Mouse (Mus musculus) embryonic fibroblast, embryonic 13.5 days (primary cell): ENCODE measurements at regions not wholly inside any gene's neighbourhood (a gene's known extent, or its start where the extent isn't known, plus 50 kb on each side); places are given as distances from the start of the nearest gene placed in this dataset.

Experiments used
- H3K27ac ChIP-seq: 2 replicates; pipeline ENCODE4 v1.5.1; 2012; ENCODE audit warnings: low read length, control low read depth, inconsistent platforms; ENCODE audit not compliant: insufficient read depth
- H3K4me1 ChIP-seq: 2 replicates; pipeline ENCODE4 v1.6.1; 2011; ENCODE audit warnings: low read length; ENCODE audit not compliant: control insufficient read depth, insufficient read depth
- H3K4me3 ChIP-seq: 2 replicates; pipeline ENCODE4 v1.5.1; 2011; ENCODE audit warnings: mild to moderate bottlenecking, control low read depth, low read length; ENCODE audit not compliant: insufficient read depth
- CTCF ChIP-seq: IDR thresholded peaks from 2 replicates; pipeline ENCODE4 v1.5.1; 2011; ENCODE audit warnings: mild to moderate bottlenecking, control low read depth, low read length, moderate library complexity, borderline replicate concordance; ENCODE audit not compliant: insufficient read depth
- POLR2A ChIP-seq: IDR thresholded peaks from 2 replicates; pipeline ENCODE4 v1.6.1; 2011; ENCODE audit warnings: low read depth, mild to moderate bottlenecking, control low read depth, low read length, moderate library complexity

- Histone ChIP-seq H3K4me3 (no peak overlapping the region), H3K4me1 (no peaks in the 10 kb centered on the region), H3K27ac (no peak overlapping the region)
- no peak for TF ChIP-seq POLR2A
- TF ChIP-seq CTCF = no peak
Measured at GRCm38 (mm10) chr4:105961686-105962360, 172.2 kb downstream of the Gm12728 start.

DNA sequence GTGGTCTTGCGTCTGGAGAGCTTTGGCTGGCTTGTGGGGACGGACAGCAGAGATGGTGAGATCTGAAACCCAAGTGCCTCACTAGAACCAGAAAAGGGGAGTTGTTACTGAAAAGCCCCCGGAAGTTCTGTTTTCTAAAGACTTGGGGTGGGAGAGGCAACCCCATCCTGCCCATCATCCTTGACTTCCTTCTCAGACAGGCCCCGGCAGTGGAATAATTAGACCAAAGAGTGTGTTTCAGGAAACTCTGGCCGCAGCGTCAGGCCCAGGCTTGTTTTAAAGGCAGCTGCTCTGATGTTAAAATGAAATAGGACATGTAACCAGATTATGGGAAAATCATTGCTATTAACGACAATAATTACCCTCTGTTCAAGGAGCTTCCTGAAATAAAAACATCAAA is 172.9 kb downstream of the Gm12728 start:
- Histone ChIP-seq H3K27ac (no peak overlapping the region), H3K4me3 (no peak overlapping the region), H3K4me1 (no peaks in the 10 kb centered on the region)
- TF ChIP-seq POLR2A = no peak
- no peak for TF ChIP-seq CTCF

DNA sequence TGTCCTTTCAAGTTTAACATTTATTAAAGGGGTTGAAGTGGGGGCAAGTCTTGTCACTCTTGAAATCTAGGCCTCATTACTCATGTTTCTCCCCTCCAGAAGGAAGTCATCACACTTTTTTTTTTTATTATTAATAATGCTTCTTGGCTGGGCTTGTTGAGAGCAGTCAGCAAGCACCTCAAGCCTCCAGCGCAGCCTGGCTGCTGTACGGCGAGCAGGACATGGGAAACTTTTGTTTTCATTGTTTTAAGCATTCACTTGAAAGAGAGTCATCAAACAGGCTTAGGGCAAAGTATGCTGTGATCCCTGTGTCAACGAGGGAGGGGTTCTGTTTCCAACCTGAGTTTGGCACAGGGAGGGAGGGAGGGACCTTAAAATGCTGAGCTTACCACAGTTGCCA is 178.7 kb downstream of the Gm12728 start:
- Histone ChIP-seq H3K4me3 (no peak overlapping the region), H3K4me1 (peaks cover 4% of the 10 kb centered on the region; the same call in 1 of the 2 replicates), H3K27ac (no peak overlapping the region)
- TF ChIP-seq POLR2A (no peak), CTCF (no peak)

DNA sequence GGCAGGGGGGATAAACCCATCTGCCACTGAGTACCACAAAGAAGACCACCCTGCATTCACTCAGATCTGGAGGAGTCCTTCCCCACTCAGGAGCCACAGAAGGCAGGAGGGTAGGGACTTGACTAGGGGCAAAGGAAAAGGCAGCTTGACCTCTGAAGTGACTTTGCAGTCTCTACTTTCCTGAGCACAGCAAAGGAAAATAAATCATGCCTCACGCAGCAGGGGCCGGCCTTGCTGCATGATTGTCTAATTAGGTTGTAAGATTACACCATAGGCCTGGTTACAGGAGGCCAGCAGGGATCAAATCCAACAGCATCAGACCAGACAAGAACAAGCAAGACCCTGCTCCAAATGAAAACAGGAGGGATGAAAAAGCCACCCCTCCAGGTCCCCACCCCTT is 180.0 kb downstream of the Gm12728 start:
- Histone ChIP-seq H3K4me1 (peaks cover 4% of the 10 kb centered on the region; the same call in 1 of the 2 replicates), H3K4me3 (no peak overlapping the region), H3K27ac (no peak overlapping the region)
- TF ChIP-seq POLR2A (no peak), CTCF (no peak)

DNA sequence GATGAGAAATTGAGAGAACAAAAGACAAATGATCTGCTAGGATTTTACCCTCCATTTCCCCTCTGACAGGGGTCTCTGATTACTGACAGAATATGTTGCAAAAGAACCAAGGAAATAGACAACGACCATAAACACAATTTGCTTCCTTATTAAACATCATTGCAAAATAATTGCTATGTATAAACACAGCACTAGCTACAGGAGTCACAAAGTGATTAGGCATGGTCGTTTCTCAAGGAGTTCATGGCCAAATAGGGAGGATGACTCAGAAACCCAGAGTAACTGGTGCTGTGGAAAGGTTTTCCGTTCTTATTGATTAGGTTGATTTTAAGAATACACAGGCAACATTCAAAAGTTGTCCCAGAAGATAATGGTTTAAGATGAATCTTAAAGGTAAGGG is 180.4 kb downstream of the Gm12728 start:
- Histone ChIP-seq H3K27ac (no peak overlapping the region), H3K4me1 (peaks cover 4% of the 10 kb centered on the region; the same call in 1 of the 2 replicates), H3K4me3 (no peak overlapping the region)
- no peak for TF ChIP-seq POLR2A
- TF ChIP-seq CTCF = no peak

DNA sequence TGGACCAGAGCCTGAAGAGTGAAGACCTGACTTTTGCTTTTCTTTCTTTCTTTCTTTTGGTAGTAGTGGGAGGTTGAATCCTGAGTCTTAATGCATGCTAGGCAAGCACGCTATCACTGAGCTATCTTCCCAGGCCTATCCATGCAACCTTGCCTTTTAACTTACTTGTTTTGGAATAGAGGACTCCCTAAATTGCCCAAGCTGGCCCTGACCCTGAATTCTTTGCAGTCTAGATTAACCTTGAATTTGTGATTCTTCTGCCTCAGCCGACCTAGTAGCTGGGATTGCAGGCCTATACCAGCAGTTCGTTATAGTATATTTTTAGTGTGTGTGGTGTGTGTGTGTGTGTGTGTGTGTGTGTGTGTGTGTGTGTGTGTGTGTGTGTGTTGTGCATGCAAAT is 183.1 kb downstream of the Gm12728 start:
- Histone ChIP-seq H3K27ac (no peak overlapping the region), H3K4me1 (peaks cover 4% of the 10 kb centered on the region; the same call in 1 of the 2 replicates), H3K4me3 (no peak overlapping the region)
- TF ChIP-seq POLR2A (no peak), CTCF (no peak)

GRCm38 (mm10) chr4:105973769-105974397 is 184.2 kb downstream of the Gm12728 start:
- no peak overlapping the region for H3K27ac ChIP-seq
- TF ChIP-seq POLR2A (no peak), CTCF (no peak)
- peaks cover 4% of the 10 kb centered on the region; the same call in 1 of the 2 replicates for H3K4me1 ChIP-seq
- no peak overlapping the region for H3K4me3 ChIP-seq

- no peak for TF ChIP-seq CTCF
Measured at GRCm38 (mm10) chr4:105974948-105975347, 185.3 kb downstream of the Gm12728 start.

DNA sequence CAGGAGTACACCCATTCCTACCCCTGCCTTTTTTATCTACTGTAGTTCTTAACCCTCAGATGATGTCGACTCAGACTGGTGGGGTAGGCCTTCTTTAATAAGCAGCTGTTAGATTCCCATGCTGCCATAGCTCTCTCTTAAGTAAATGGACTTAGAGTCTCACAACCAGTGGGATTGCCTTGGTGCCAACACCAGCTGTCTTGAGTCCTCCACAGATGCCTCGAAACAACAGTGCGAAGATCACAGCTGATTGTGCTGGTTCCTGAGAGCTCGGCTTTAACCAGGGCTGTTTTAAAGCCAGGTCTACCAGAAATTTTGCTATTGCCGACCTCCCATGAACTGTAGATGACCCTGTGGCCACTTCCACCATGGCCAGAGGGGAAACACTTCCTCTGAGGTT is 189.4 kb downstream of the Gm12728 start:
- H3K27ac ChIP-seq = no peak overlapping the region
- no peak for TF ChIP-seq POLR2A
- no peak for TF ChIP-seq CTCF
- no peak overlapping the region for H3K4me3 ChIP-seq
- H3K4me1 ChIP-seq = no peaks in the 10 kb centered on the region

More at GRCm38 (mm10) chr4:105974948-105975347, 185.3 kb downstream of the Gm12728 start:
- H3K4me3 ChIP-seq = no peak overlapping the region
- H3K27ac ChIP-seq = no peak overlapping the region
- no peaks in the 10 kb centered on the region for H3K4me1 ChIP-seq

- Histone ChIP-seq H3K4me1 (no peaks in the 10 kb centered on the region), H3K27ac (no peak overlapping the region), H3K4me3 (no peak overlapping the region)
- TF ChIP-seq POLR2A = no peak
- no peak for TF ChIP-seq CTCF
Measured at GRCm38 (mm10) chr4:105983018-105983417, 193.3 kb downstream of the Gm12728 start.
